Mouse (Mus musculus) lung, postnatal 0 days (tissue): ENCODE measurements around the gene Hist1h3a.

Experiments
- CTCF ChIP-seq: IDR thresholded peaks from 2 replicates; pipeline ENCODE4 v1.5.1; 2016; ENCODE audit warnings: antibody characterized with exemption, mild to moderate bottlenecking
- EP300 ChIP-seq: IDR thresholded peaks from 2 replicates; pipeline ENCODE4 v1.6.1; 2016; ENCODE audit warnings: antibody characterized with exemption, mild to moderate bottlenecking, control low read depth

- TF ChIP-seq EP300, result no peak
- no peak for TF ChIP-seq CTCF
Observed at GRCm38 (mm10) chr13:23739922-23740252, 22.3 kb downstream of the Hist1h3a start.
